Mouse (Mus musculus): ENCODE measurements around the gene Rnase13. TPM values are rescaled to one million over a fixed set of nuclear protein-coding genes. Genes with fewer than 3 reads are reported as not detected.

Gene Rnase13
- polyA plus RNA-seq (2014; fragmentation: Nextera tagmentation; extraction: Ambion mirVana), result not detected in 2 replicates

DNA sequence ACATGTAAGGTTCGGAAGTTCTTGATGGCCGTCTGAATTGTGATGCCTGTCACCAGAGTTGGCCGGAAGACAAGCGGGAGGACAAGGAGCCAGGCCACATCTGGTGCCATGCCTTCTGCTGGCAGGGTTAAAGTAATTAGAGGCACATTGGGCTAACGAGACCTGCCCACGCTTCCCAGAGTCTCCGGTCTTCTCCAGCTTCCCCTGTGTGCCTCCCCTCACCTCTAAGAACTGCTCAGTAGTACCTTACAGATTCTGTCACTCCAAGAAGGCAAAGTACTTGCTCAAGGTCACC lies at the start of gene Rnase13:
TSS of gene Rnase13 (minus strand) at position 203 of the 295 bp plus-strand sequence.
- no peak within 1 kb of the TSS for H3K4me3 ChIP-seq (replicated peaks; ENCODE audit: low read length)
- H3K9me3 ChIP-seq (ENCODE audit: control insufficient read depth, low read length), result no peaks in the 10 kb centered on the region
- ATAC-seq (ENCODE audit: low FRiP score) (no peak), DNase-seq (ENCODE audit: low spot score) (no peak)
- 79% methylated on average over 7 of the region's 7 CpGs for WGBS
- H3K36me3 ChIP-seq (replicated peaks; ENCODE audit: control insufficient read depth, insufficient read depth), result no peaks in the 10 kb centered on the region
- H3K9ac ChIP-seq, result no peak within 1 kb of the TSS
- no peaks in the 10 kb centered on the region for H3K27me3 ChIP-seq (ENCODE audit: control insufficient read depth, insufficient read depth, low read length)
- H3K27ac ChIP-seq, result no peak within 1 kb of the TSS
- H3K4me2 ChIP-seq (replicated peaks), result no peak within 1 kb of the TSS
- H3K4me1 ChIP-seq (replicated peaks; ENCODE audit: control insufficient read depth, insufficient read depth, low read length), result no peaks in the 10 kb centered on the region

GRCm38 (mm10) chr14:51967400-51967799 lies 44.8 kb upstream of the Rnase13 start:
- Histone ChIP-seq H3K4me2 (replicated peaks) (no peak overlapping the region), H3K4me1 (replicated peaks; ENCODE audit: control insufficient read depth, insufficient read depth, low read length) (no peaks in the 10 kb centered on the region), H3K36me3 (replicated peaks; ENCODE audit: control insufficient read depth, insufficient read depth) (no peaks in the 10 kb centered on the region), H3K27me3 (ENCODE audit: control insufficient read depth, insufficient read depth, low read length) (no peaks in the 10 kb centered on the region), H3K9me3 (ENCODE audit: control insufficient read depth, low read length) (no peaks in the 10 kb centered on the region), H3K9ac (no peak overlapping the region), H3K27ac (no peak overlapping the region), H3K4me3 (replicated peaks; ENCODE audit: low read length) (no peak overlapping the region)
- ATAC-seq (ENCODE audit: low FRiP score) (no peak), DNase-seq (ENCODE audit: low spot score) (no peak)
- WGBS, result 92% methylated on average over 3 of the region's 3 CpGs

GRCm38 (mm10) chr14:51960316-51960715 lies 37.7 kb upstream of the Rnase13 start:
- DNase-seq (ENCODE audit: low spot score) (no peak), ATAC-seq (ENCODE audit: low FRiP score) (no peak)
- WGBS, result 92% methylated on average over 2 of the region's 2 CpGs
- H3K9ac ChIP-seq, result no peak overlapping the region
- H3K27ac ChIP-seq, result no peak overlapping the region
- H3K9me3 ChIP-seq (ENCODE audit: control insufficient read depth, low read length), result no peaks in the 10 kb centered on the region
- no peak overlapping the region for H3K4me2 ChIP-seq (replicated peaks)
- H3K4me3 ChIP-seq (replicated peaks; ENCODE audit: low read length), result no peak overlapping the region
- no peaks in the 10 kb centered on the region for H3K36me3 ChIP-seq (replicated peaks; ENCODE audit: control insufficient read depth, insufficient read depth)
- no peaks in the 10 kb centered on the region for H3K27me3 ChIP-seq (ENCODE audit: control insufficient read depth, insufficient read depth, low read length)
- no peaks in the 10 kb centered on the region for H3K4me1 ChIP-seq (replicated peaks; ENCODE audit: control insufficient read depth, insufficient read depth, low read length)

DNA sequence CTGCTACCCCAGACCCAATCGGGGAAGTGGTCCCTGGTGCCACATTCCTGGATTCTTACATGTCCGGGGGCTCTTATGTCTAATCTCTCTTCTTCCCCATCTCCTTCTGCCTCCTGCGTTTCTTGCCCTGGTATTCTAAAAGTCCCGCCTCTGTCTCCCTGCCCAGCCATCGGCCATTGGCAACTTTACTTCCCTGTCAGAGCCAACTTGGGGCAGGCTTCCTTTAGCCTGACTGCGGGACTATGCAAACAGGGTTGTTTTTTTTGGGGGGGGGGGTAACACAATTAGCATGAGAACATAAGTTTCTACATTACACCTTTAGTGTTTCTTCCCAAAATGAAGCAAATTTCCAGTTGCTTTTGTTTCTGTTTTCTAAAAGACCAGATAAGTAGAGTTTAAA lies 20.8 kb upstream of the Rnase13 start:
- Histone ChIP-seq H3K9me3 (ENCODE audit: control insufficient read depth, low read length) (no peaks in the 10 kb centered on the region), H3K9ac (no peak overlapping the region), H3K36me3 (replicated peaks; ENCODE audit: control insufficient read depth, insufficient read depth) (no peaks in the 10 kb centered on the region), H3K27ac (no peak overlapping the region), H3K4me2 (replicated peaks) (no peak overlapping the region), H3K27me3 (ENCODE audit: control insufficient read depth, insufficient read depth, low read length) (no peaks in the 10 kb centered on the region), H3K4me3 (replicated peaks; ENCODE audit: low read length) (no peak overlapping the region), H3K4me1 (replicated peaks; ENCODE audit: control insufficient read depth, insufficient read depth, low read length) (no peaks in the 10 kb centered on the region)
- WGBS, result 91% methylated on average over 6 of the region's 6 CpGs
- no peak for DNase-seq (ENCODE audit: low spot score)
- no peak for ATAC-seq (ENCODE audit: low FRiP score)

- no peak for DNase-seq (ENCODE audit: low spot score)
- Histone ChIP-seq H3K9me3 (ENCODE audit: control insufficient read depth, low read length) (no peaks in the 10 kb centered on the region), H3K4me1 (replicated peaks; ENCODE audit: control insufficient read depth, insufficient read depth, low read length) (no peaks in the 10 kb centered on the region), H3K27ac (no peak overlapping the region), H3K36me3 (replicated peaks; ENCODE audit: control insufficient read depth, insufficient read depth) (no peaks in the 10 kb centered on the region), H3K9ac (no peak overlapping the region), H3K4me3 (replicated peaks; ENCODE audit: low read length) (no peak overlapping the region), H3K27me3 (ENCODE audit: control insufficient read depth, insufficient read depth, low read length) (no peaks in the 10 kb centered on the region), H3K4me2 (replicated peaks) (no peak overlapping the region)
- ATAC-seq (ENCODE audit: low FRiP score), result no peak
- WGBS, result 71% methylated on average over 7 of the region's 7 CpGs
Measured at GRCm38 (mm10) chr14:51942236-51942635, 19.7 kb upstream of the Rnase13 start.

GRCm38 (mm10) chr14:51941577-51941976 lies 19.0 kb upstream of the Rnase13 start:
- Histone ChIP-seq H3K4me3 (replicated peaks; ENCODE audit: low read length) (no peak overlapping the region), H3K27ac (no peak overlapping the region), H3K36me3 (replicated peaks; ENCODE audit: control insufficient read depth, insufficient read depth) (no peaks in the 10 kb centered on the region), H3K4me2 (replicated peaks) (no peak overlapping the region), H3K9me3 (ENCODE audit: control insufficient read depth, low read length) (no peaks in the 10 kb centered on the region), H3K9ac (no peak overlapping the region), H3K27me3 (ENCODE audit: control insufficient read depth, insufficient read depth, low read length) (no peaks in the 10 kb centered on the region), H3K4me1 (replicated peaks; ENCODE audit: control insufficient read depth, insufficient read depth, low read length) (no peaks in the 10 kb centered on the region)
- DNase-seq (ENCODE audit: low spot score), result no peak
- ATAC-seq (ENCODE audit: low FRiP score), result no peak
- 56% methylated on average over 9 of the region's 9 CpGs for WGBS

DNA sequence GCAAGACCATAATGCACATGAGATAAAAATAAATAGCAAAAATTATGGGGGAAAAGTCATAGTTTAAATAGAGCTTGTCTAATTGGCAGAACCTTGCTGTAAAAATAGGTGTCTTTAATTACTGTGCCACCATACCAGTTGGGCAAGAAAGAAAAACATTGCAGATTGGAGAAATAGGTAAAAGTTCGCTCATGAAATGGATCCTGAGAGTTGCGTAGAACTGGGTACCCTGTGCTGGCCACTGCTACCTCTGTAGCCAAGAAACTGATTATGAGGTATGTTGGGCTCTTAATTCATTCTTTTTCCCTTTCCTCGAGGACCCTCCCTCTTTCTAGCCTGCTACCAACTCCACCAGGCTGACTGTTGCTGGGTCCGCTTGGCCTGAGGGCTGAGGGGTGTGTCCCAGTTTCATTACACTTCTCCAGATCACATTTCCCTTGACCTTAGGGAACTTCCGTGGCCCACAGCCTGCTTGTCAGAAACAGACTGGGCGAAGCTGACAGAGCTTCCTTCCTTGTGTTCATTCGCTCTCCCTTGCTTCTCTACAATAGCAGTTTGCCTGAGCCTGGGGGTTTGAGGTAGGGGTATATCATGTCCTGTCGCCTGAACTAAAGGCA lies 18.5 kb upstream of the Rnase13 start:
- ATAC-seq (ENCODE audit: low FRiP score), result no peak
- 41% methylated on average over 8 of the region's 8 CpGs for WGBS
- Histone ChIP-seq H3K9ac (no peak overlapping the region), H3K4me3 (replicated peaks; ENCODE audit: low read length) (no peak overlapping the region), H3K4me1 (replicated peaks; ENCODE audit: control insufficient read depth, insufficient read depth, low read length) (no peaks in the 10 kb centered on the region), H3K27me3 (ENCODE audit: control insufficient read depth, insufficient read depth, low read length) (no peaks in the 10 kb centered on the region), H3K36me3 (replicated peaks; ENCODE audit: control insufficient read depth, insufficient read depth) (no peaks in the 10 kb centered on the region), H3K4me2 (replicated peaks) (no peak overlapping the region), H3K27ac (no peak overlapping the region), H3K9me3 (ENCODE audit: control insufficient read depth, low read length) (no peaks in the 10 kb centered on the region)
- DNase-seq (ENCODE audit: low spot score), result no peak

DNA sequence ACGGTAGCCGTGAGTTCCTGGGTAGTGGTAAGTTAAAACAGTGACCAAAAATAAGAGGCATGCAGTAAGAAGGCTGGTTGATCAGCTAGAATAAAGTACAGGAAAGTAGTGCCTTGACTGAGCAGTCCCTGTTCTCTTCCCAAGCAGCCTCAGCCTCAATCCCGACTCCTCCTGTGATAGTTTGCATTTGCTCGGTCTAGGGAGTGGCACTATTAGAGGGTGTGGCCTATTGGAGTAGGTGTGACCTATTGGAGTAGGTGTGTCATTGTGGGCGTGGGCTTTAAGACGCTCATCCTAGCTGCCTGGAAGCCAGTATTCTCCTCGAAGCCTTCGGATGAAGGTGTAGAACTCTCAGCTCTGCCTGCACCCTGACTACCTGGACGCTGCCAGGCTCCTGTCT lies 16.4 kb upstream of the Rnase13 start:
- Histone ChIP-seq H3K9ac (no peak overlapping the region), H3K4me3 (replicated peaks; ENCODE audit: low read length) (no peak overlapping the region), H3K4me2 (replicated peaks) (no peak overlapping the region), H3K27me3 (ENCODE audit: control insufficient read depth, insufficient read depth, low read length) (no peaks in the 10 kb centered on the region), H3K4me1 (replicated peaks; ENCODE audit: control insufficient read depth, insufficient read depth, low read length) (no peaks in the 10 kb centered on the region), H3K27ac (no peak overlapping the region), H3K36me3 (replicated peaks; ENCODE audit: control insufficient read depth, insufficient read depth) (no peaks in the 10 kb centered on the region), H3K9me3 (ENCODE audit: control insufficient read depth, low read length) (no peaks in the 10 kb centered on the region)
- ATAC-seq (ENCODE audit: low FRiP score) (no peak), DNase-seq (ENCODE audit: low spot score) (no peak)
- WGBS, result 90% methylated on average over 9 of the region's 9 CpGs

DNA sequence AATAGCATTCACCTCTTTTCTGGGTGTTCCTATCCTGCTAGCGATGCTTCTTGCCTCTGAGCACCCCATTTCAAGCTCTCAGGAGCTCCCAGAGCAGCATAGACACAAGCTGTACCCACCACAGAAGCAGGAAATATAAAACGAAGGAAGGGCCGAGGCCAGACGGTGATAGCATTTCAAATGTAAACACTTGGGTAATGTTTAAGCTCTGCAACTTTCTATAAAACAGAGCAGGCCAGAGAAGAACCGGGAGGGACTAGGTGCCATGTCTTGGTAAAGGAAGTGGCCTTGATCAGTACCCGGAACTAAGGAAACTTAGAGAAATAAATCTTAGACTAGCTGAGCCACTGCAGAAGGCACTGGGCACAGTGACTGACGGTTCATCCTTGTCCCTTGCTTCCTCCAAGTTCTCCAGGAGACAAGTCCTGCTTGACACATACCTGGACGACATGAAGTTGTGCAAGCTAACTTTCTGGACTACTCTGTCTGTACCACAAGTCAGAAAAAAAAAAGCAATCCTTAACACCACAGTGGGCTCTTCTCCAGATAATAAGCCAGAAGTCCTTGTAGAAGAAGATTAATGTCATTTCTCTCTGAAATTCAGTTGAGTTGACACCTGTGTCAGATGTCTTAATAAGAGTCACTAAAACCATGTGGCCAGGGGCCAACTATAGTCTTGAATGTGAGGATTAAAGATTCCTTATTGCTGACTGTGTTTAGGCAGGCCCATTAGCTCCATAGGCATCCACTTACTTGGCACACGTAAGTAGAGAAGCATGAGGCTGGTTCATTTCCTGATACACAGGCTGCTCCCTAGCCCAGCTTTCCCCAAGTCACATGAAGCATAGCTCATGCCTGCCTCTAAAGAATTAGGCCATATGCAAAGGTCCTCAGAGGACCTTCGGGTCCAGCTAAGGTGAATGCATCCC lies 9.8 kb upstream of the Rnase13 start:
- Histone ChIP-seq H3K4me1 (replicated peaks; ENCODE audit: control insufficient read depth, insufficient read depth, low read length) (no peaks in the 10 kb centered on the region), H3K4me3 (replicated peaks; ENCODE audit: low read length) (no peak overlapping the region), H3K9ac (no peak overlapping the region), H3K4me2 (replicated peaks) (no peak overlapping the region), H3K27me3 (ENCODE audit: control insufficient read depth, insufficient read depth, low read length) (no peaks in the 10 kb centered on the region), H3K27ac (no peak overlapping the region), H3K36me3 (replicated peaks; ENCODE audit: control insufficient read depth, insufficient read depth) (no peaks in the 10 kb centered on the region), H3K9me3 (ENCODE audit: control insufficient read depth, low read length) (no peaks in the 10 kb centered on the region)
- ATAC-seq (ENCODE audit: low FRiP score) (no peak), DNase-seq (ENCODE audit: low spot score) (no peak)
- whole genome bisulfite sequencing, result 84% methylated on average over 10 of the region's 10 CpGs

Measured in hindbrain, embryonic 14.5 days (tissue).